23 mouse cellular contexts compared by ENCODE assay signal in the genomic region with DNA sequence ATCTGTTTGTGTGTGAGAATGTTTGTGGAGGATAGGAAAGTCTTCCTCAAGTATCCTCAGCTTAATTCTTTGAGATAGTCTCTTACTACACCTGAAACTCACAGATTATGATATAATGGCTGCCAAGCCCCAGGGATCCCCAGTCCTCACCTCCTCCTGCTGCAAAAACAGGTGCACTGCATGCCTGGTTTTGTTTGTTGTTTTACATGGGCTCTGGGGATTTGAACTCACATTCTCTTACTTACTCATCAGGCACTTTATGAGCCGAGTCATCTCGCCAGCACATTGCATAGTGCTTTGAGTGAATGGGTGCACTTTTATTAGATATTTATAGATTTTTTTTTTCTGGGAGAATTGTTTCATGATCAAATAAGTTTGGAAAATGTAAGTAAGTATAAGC. TPM values are rescaled to one million over a fixed set of nuclear protein-coding genes. Genes with fewer than 3 reads are reported as not detected.
A peak's percentile ranks its signal among the peaks of the same experiment; 100 is the strongest.
DNase-seq lines count a peak whose midpoint lies in the region; TF ChIP-seq lines count a peak whose summit lies in the region.
"Had no signal": no experiment of that assay in that cellular context is flagged by ENCODE, and none has a peak within 500 bp of the region (broad histone marks: within the 10 kb centered on the region; RNA-seq: fewer than 3 reads in every experiment).

No protein-coding gene starts in this region.

- no peak for DNase-seq in layer of hippocampus, adult 2 months (ENCODE audit: low spot score in 2 of 2)
- DNase-seq in layer of hippocampus, postnatal 10 days (ENCODE audit: low spot score in 2 of 2), result no peak
- peak; percentile 57 for DNase-seq in 3T3-L1 (ENCODE audit: low read depth, low spot score)
- DNase-seq in NIH3T3 (ENCODE audit: low read depth), result peak; percentile 43
- no peak for DNase-seq in adrenal gland, postnatal 36 days
- no peak for DNase-seq in thymus, postnatal 10 days (ENCODE audit: low spot score in 2 of 2)
- DNase-seq in liver, result no peak
- DNase-seq: adrenal gland, adult 2 months; adrenal gland, adult 8-10 months; adrenal gland, postnatal 10 days; adrenal gland, postnatal 14 days; adrenal gland, postnatal 25 days; B cell, adult 2 months; cerebellum, adult 11 months; cerebellum, adult 11-12 months; cerebellum, adult 18-20 months; cerebellum, adult 2 months; cerebellum, adult 8-10 months; cerebellum, adult 9-10 months had no signal

- peak overlapping the region; percentile 52; the same call in 1 of the 2 replicates for H3K27ac ChIP-seq in layer of hippocampus, adult 2 months

- H3K79me3 ChIP-seq in C2C12 (ENCODE audit: low read depth), result no peaks in the 10 kb centered on the region

- H3K79me2 ChIP-seq in C2C12 (ENCODE audit: control insufficient read depth, insufficient read depth), result no peaks in the 10 kb centered on the region

- H3ac ChIP-seq in C2C12 (ENCODE audit: control insufficient read depth, insufficient read length, low read depth), result no peak overlapping the region

- H3K4me3 ChIP-seq in layer of hippocampus, adult 2 months, result no peak overlapping the region
- H3K4me3 ChIP-seq in C2C12 (ENCODE audit: insufficient read depth, poor library complexity, severe bottlenecking), result no peak overlapping the region

- H3K36me3 ChIP-seq in C2C12 (ENCODE audit: control insufficient read depth, insufficient read depth), result no peaks in the 10 kb centered on the region
- H3K36me3 ChIP-seq: G1E had no signal

- no peaks in the 10 kb centered on the region for H3K27me3 ChIP-seq in C2C12 (ENCODE audit: control insufficient read depth, insufficient read depth, insufficient read length)
- H3K27me3 ChIP-seq: CH12.LX, Patski had no signal

- no peak for TF ChIP-seq CTCF in layer of hippocampus, adult 2 months (conservative IDR thresholded peaks at IDR 0.05)
- TF ChIP-seq CTCF in C2C12 (IDR thresholded peaks at IDR 0.05; ENCODE audit: control insufficient read depth, insufficient read depth, insufficient read length), result no peak

TF ChIP-seq in C2C12, 6 proteins besides CTCF, POLR2A, EP300 and RAD21:
- peak; percentile 76 for TF ChIP-seq MYOD1 (IDR thresholded peaks at IDR 0.05; ENCODE audit: control insufficient read depth, insufficient read length, low read depth)
- TF ChIP-seq MYOG (IDR thresholded peaks at IDR 0.05; ENCODE audit: control insufficient read depth, extremely low read depth, insufficient read length), result no peak
TF ChIP-seq in C2C12: peak in this region for 1.

RNA-seq across cellular contexts. Expression of a gene that starts 56.3 kb away (rescaled TPM):
- total RNA-seq in layer of hippocampus, adult 2 months (2021), result 1 to 10 TPM; 7.0 to 7.3 TPM
- 1 to 10 TPM; 4.7 to 5.3 TPM for total RNA-seq in layer of hippocampus, postnatal 10 days (2021)
- 0.88 TPM for polyA plus RNA-seq in C2C12 (2012; fragmentation: generic; extraction: Trizol)
- total RNA-seq in adrenal gland, postnatal 36 days (2021), result 1 to 10 TPM; 3.4 to 4.2 TPM
- polyA plus RNA-seq: adrenal gland, adult 2 months had no signal

Comparison
In these comparisons a context has a peak if more than half of its experiments do, and no peak if none do; other contexts are left out.
1. DNase-seq: peak in 3T3-L1 (single experiment) and NIH3T3 (single experiment); none in layer of hippocampus, adult 2 months (0 of 2), layer of hippocampus, postnatal 10 days (0 of 2), adrenal gland, postnatal 36 days (0 of 2), thymus, postnatal 10 days (0 of 2) and liver (single experiment).